Mouse (Mus musculus): ENCODE measurements around the gene Gp1bb. TPM values are rescaled to one million over a fixed set of nuclear protein-coding genes. Genes with fewer than 3 reads are reported as not detected.

Gp1bb gene
- polyA plus RNA-seq (2014; fragmentation: Nextera tagmentation; extraction: Ambion mirVana), result 1.1 and 1.5 TPM in 2 replicates

DNA sequence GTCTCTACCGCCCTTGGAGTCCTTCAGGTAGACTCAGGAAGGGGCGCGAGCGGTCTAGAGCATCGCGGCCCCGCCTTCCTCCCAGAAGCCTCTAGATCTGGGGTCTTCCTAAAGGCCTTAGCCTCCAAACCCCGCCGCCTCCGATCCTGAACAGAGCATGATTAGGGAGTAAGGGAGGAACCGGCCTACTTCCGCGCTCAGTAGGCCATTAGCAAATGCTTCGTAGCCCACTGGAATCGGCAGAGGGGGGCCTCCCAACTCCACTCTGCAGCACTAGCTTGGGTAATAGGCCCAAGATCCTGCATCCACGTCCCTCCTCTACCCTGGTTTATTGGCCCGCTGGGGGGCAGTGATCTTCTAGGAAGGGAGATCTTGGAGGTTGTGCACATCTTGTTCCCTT is at the start of gene Gp1bb:
Gene Gp1bb (minus strand): TSS at position 385 of the 400 bp plus-strand sequence.
- Histone ChIP-seq H3K4me3 (ENCODE audit: low read depth, low read length) (peak within 1 kb of the TSS; percentile 40), H3K9ac (replicated peaks; ENCODE audit: low read depth, low read length) (no peak within 1 kb of the TSS), H3K27me3 (ENCODE audit: control insufficient read depth, insufficient read depth, low read length) (peaks cover 70% of the 10 kb centered on the region), H3K9me3 (ENCODE audit: control insufficient read depth, low read depth, low read length) (no peaks in the 10 kb centered on the region), H3K36me3 (ENCODE audit: control insufficient read depth, insufficient read depth, low read length) (peaks cover 2% of the 10 kb centered on the region; the same call in 1 of the 2 replicates), H3K4me1 (ENCODE audit: control insufficient read depth, insufficient read depth, low read length) (peaks cover 19% of the 10 kb centered on the region), H3K4me2 (replicated peaks; ENCODE audit: low read depth, low read length) (peak within 1 kb of the TSS; percentile 88), H3K27ac (ENCODE audit: low read length) (no peak within 1 kb of the TSS)
- no peak for ATAC-seq (ENCODE audit: insufficient number of reproducible peaks, insufficient read depth, low FRiP score, low read depth)
- 29% methylated on average over 17 of the region's 17 CpGs for WGBS

- Histone ChIP-seq H3K4me1 (ENCODE audit: control insufficient read depth, insufficient read depth, low read length) (no peaks in the 10 kb centered on the region), H3K36me3 (ENCODE audit: control insufficient read depth, insufficient read depth, low read length) (no peaks in the 10 kb centered on the region), H3K9me3 (ENCODE audit: control insufficient read depth, low read depth, low read length) (no peaks in the 10 kb centered on the region), H3K4me3 (ENCODE audit: low read depth, low read length) (no peak overlapping the region), H3K27me3 (ENCODE audit: control insufficient read depth, insufficient read depth, low read length) (no peaks in the 10 kb centered on the region), H3K4me2 (replicated peaks; ENCODE audit: low read depth, low read length) (no peak overlapping the region), H3K27ac (ENCODE audit: low read length) (no peak overlapping the region), H3K9ac (replicated peaks; ENCODE audit: low read depth, low read length) (no peak overlapping the region)
- 64% methylated on average over 6 of the region's 6 CpGs for WGBS
- ATAC-seq (ENCODE audit: insufficient number of reproducible peaks, insufficient read depth, low FRiP score, low read depth), result no peak
Measured at GRCm38 (mm10) chr16:18669914-18670313, 47.7 kb upstream of the Gp1bb start.

- no peak overlapping the region for H3K4me2 ChIP-seq (replicated peaks; ENCODE audit: low read depth, low read length)
- no peaks in the 10 kb centered on the region for H3K36me3 ChIP-seq (ENCODE audit: control insufficient read depth, insufficient read depth, low read length)
- no peaks in the 10 kb centered on the region for H3K9me3 ChIP-seq (ENCODE audit: control insufficient read depth, low read depth, low read length)
- H3K4me1 ChIP-seq (ENCODE audit: control insufficient read depth, insufficient read depth, low read length), result no peaks in the 10 kb centered on the region
- no peaks in the 10 kb centered on the region for H3K27me3 ChIP-seq (ENCODE audit: control insufficient read depth, insufficient read depth, low read length)
- no peak overlapping the region for H3K9ac ChIP-seq (replicated peaks; ENCODE audit: low read depth, low read length)
- 67% methylated on average over 4 of the region's 4 CpGs for WGBS
- no peak overlapping the region for H3K27ac ChIP-seq (ENCODE audit: low read length)
- H3K4me3 ChIP-seq (ENCODE audit: low read depth, low read length), result no peak overlapping the region
- no peak for ATAC-seq (ENCODE audit: insufficient number of reproducible peaks, insufficient read depth, low FRiP score, low read depth)
Measured at GRCm38 (mm10) chr16:18658597-18658996, 36.4 kb upstream of the Gp1bb start.

DNA sequence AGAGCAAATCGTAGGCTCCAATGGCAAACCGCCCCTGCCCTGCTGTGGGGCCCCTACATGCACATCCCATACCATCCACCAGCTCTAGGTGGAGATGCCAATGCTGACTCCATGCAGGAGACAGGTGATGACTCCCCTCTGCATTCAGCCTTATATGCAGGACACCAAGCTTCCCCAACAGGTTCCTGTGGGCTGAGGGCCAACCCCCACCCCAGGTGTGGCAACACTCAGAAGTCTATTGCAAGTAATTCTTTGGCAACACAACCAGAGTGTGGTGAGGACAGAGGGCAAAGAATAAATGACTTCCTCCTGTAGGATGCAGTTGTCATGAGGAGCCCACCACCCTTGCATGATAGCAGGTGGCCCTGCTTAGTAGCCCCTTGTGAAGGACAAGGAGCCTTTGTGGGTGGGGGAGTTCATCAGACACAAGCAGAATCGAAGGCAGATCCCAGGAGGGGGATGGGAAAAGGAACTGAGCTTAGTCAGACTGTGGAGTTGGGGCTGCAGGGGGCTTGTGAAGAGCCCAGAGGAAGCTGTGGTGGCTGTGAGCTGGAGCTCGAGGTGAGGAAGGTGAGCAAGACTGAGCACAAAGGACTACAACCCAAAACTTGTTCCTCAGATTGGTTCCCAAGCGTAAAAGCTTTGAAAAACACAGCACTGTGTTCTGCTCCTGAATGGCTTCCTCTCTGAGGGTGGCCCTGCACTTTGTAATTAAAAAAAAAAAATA is 33.3 kb upstream of the Gp1bb start:
- no peak for ATAC-seq (ENCODE audit: insufficient number of reproducible peaks, insufficient read depth, low FRiP score, low read depth)
- no peak overlapping the region for H3K9ac ChIP-seq (replicated peaks; ENCODE audit: low read depth, low read length)
- H3K4me3 ChIP-seq (ENCODE audit: low read depth, low read length), result no peak overlapping the region
- H3K4me2 ChIP-seq (replicated peaks; ENCODE audit: low read depth, low read length), result no peak overlapping the region
- H3K4me1 ChIP-seq (ENCODE audit: control insufficient read depth, insufficient read depth, low read length), result no peaks in the 10 kb centered on the region
- WGBS, result 64% methylated on average over 5 of the region's 5 CpGs
- H3K27me3 ChIP-seq (ENCODE audit: control insufficient read depth, insufficient read depth, low read length), result no peaks in the 10 kb centered on the region
- no peaks in the 10 kb centered on the region for H3K9me3 ChIP-seq (ENCODE audit: control insufficient read depth, low read depth, low read length)
- H3K36me3 ChIP-seq (ENCODE audit: control insufficient read depth, insufficient read depth, low read length), result no peaks in the 10 kb centered on the region
- H3K27ac ChIP-seq (ENCODE audit: low read length), result no peak overlapping the region

DNA sequence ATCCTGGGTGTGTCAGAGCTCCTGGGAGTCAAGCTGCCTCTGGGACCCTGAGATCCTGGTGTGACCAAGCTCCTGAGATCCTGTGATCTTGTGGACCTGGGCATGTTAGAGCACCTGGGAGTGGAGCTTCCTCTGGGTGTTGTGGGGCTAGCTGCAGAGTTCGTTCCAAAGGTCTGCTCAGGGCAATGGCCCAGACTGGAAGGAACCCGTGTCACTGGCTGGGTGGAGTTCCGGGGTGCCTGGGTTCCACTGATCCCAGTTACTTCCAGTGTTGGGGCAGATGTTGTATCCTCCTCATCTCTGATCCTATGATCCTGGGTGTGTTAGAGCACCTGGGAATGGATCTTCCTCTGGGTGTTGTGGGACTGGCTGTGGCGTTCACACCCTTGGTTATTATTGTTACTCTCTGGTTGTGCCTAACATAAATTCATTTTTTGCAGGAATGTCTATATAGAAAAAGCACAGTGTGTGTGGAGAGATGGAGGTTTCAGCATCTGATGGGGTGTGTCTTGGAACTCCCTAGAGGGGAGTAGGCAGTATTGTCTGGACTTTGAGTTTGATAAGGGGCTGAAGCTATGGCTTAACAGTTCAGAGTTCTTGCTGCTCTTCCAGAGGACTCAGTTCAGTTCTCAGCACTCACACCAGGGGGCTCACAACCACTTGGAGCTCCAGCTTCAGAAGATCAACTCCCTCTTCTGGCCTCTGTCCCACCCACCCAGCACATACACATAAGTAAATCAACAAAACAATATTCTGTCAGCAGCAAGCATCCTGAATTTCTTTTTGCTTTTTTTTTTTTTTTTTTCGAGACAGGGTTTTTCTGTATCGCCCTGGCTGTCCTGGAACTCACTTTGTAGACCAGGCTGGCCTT is 31.3 kb upstream of the Gp1bb start:
- Histone ChIP-seq H3K27ac (ENCODE audit: low read length) (no peak overlapping the region), H3K4me1 (ENCODE audit: control insufficient read depth, insufficient read depth, low read length) (no peaks in the 10 kb centered on the region), H3K9ac (replicated peaks; ENCODE audit: low read depth, low read length) (no peak overlapping the region), H3K36me3 (ENCODE audit: control insufficient read depth, insufficient read depth, low read length) (no peaks in the 10 kb centered on the region), H3K9me3 (ENCODE audit: control insufficient read depth, low read depth, low read length) (no peaks in the 10 kb centered on the region), H3K4me3 (ENCODE audit: low read depth, low read length) (no peak overlapping the region), H3K27me3 (ENCODE audit: control insufficient read depth, insufficient read depth, low read length) (no peaks in the 10 kb centered on the region), H3K4me2 (replicated peaks; ENCODE audit: low read depth, low read length) (no peak overlapping the region)
- WGBS, result 83% methylated on average over 6 of the region's 6 CpGs
- no peak for ATAC-seq (ENCODE audit: insufficient number of reproducible peaks, insufficient read depth, low FRiP score, low read depth)

DNA sequence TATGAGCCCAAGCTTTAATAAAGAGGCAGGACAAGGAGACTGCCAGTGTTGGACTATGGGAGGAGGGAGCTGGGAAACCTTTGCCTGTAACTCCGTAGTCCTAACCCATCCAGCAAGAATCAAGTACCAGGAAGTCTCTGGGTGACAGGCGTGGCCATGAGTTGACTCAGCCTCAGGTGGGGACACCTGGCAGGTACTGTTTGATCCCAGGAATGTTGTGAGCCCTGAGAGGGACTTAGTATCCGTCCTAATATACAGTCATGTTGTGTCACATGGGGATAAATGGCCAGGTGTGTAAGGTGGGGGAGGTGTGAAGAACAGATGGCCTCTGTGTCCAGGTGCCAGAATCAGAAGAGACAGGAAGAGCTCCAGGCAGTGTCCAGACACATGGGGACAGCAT is 26.9 kb upstream of the Gp1bb start:
- no peaks in the 10 kb centered on the region for H3K4me1 ChIP-seq (ENCODE audit: control insufficient read depth, insufficient read depth, low read length)

GRCm38 (mm10) chr16:18645329-18645728 is 23.1 kb upstream of the Gp1bb start:
- 70% methylated on average over 6 of the region's 6 CpGs for WGBS
- no peak overlapping the region for H3K27ac ChIP-seq (ENCODE audit: low read length)
- peak; percentile 42; the same call in 1 of the 2 replicates for ATAC-seq (ENCODE audit: insufficient number of reproducible peaks, insufficient read depth, low FRiP score, low read depth)

More for the DNA sequence above, 26.9 kb upstream of the Gp1bb start:
- Histone ChIP-seq H3K27me3 (ENCODE audit: control insufficient read depth, insufficient read depth, low read length) (no peaks in the 10 kb centered on the region), H3K36me3 (ENCODE audit: control insufficient read depth, insufficient read depth, low read length) (no peaks in the 10 kb centered on the region), H3K4me2 (replicated peaks; ENCODE audit: low read depth, low read length) (no peak overlapping the region), H3K4me3 (ENCODE audit: low read depth, low read length) (no peak overlapping the region), H3K9ac (replicated peaks; ENCODE audit: low read depth, low read length) (no peak overlapping the region), H3K9me3 (ENCODE audit: control insufficient read depth, low read depth, low read length) (no peaks in the 10 kb centered on the region), H3K27ac (ENCODE audit: low read length) (no peak overlapping the region)
- no peak for ATAC-seq (ENCODE audit: insufficient number of reproducible peaks, insufficient read depth, low FRiP score, low read depth)
- WGBS, result 60% methylated on average over 3 of the region's 3 CpGs

DNA sequence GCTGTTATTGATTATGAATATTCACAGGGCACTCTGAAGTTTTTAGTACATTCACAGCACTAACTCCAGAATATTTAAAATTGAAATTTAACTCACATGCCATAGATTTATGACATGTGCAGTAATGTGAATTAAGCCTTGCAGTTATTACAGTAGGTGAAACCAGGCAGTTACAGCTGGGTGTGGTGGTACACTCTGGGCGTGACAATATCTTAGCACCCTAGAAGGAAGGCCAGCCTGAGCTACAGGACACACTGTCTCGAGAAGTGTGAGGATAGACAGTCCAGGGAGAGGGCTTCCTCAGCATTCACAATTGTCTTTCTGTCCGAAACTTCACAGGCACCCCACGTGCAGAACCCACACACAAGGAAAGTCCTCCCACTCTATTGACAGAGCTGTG is 22.3 kb upstream of the Gp1bb start:
- Histone ChIP-seq H3K9me3 (ENCODE audit: control insufficient read depth, low read depth, low read length) (no peaks in the 10 kb centered on the region), H3K4me3 (ENCODE audit: low read depth, low read length) (no peak overlapping the region), H3K27ac (ENCODE audit: low read length) (no peak overlapping the region), H3K4me2 (replicated peaks; ENCODE audit: low read depth, low read length) (no peak overlapping the region), H3K9ac (replicated peaks; ENCODE audit: low read depth, low read length) (no peak overlapping the region), H3K36me3 (ENCODE audit: control insufficient read depth, insufficient read depth, low read length) (no peaks in the 10 kb centered on the region), H3K4me1 (ENCODE audit: control insufficient read depth, insufficient read depth, low read length) (no peaks in the 10 kb centered on the region), H3K27me3 (ENCODE audit: control insufficient read depth, insufficient read depth, low read length) (no peaks in the 10 kb centered on the region)
- WGBS, result 76% methylated on average over 4 of the region's 4 CpGs
- no peak for ATAC-seq (ENCODE audit: insufficient number of reproducible peaks, insufficient read depth, low FRiP score, low read depth)

More at GRCm38 (mm10) chr16:18645329-18645728, 23.1 kb upstream of the Gp1bb start:
- H3K4me2 ChIP-seq (replicated peaks; ENCODE audit: low read depth, low read length), result no peak overlapping the region
- H3K4me1 ChIP-seq (ENCODE audit: control insufficient read depth, insufficient read depth, low read length), result no peaks in the 10 kb centered on the region
- no peak overlapping the region for H3K4me3 ChIP-seq (ENCODE audit: low read depth, low read length)
- H3K9me3 ChIP-seq (ENCODE audit: control insufficient read depth, low read depth, low read length), result no peaks in the 10 kb centered on the region
- no peaks in the 10 kb centered on the region for H3K36me3 ChIP-seq (ENCODE audit: control insufficient read depth, insufficient read depth, low read length)
- no peaks in the 10 kb centered on the region for H3K27me3 ChIP-seq (ENCODE audit: control insufficient read depth, insufficient read depth, low read length)
- H3K9ac ChIP-seq (replicated peaks; ENCODE audit: low read depth, low read length), result no peak overlapping the region

Data from stomach, embryonic 14.5 days (tissue).